Mouse (Mus musculus) cerebellum, postnatal 36 days (tissue): ENCODE data around the gene Cd33.

Experiments used
- DNase-seq, 2 experiments: peaks; one replicate each; pipeline ENCODE4 v3.0.0; 2021 to 2022; ENCODE audit warnings: mixed read lengths in 2 of 2

The Cd33 gene

GRCm38 (mm10) chr7:43512519-43512918, 31.7 kb downstream of the Cd33 start:
- no peak for DNase-seq

- no peak for DNase-seq
Observed at GRCm38 (mm10) chr7:43511707-43512478, 32.3 kb downstream of the Cd33 start.

- peak; percentile 75 to 77 for DNase-seq
Observed at GRCm38 (mm10) chr7:43495343-43496021, 48.7 kb downstream of the Cd33 start.

DNA sequence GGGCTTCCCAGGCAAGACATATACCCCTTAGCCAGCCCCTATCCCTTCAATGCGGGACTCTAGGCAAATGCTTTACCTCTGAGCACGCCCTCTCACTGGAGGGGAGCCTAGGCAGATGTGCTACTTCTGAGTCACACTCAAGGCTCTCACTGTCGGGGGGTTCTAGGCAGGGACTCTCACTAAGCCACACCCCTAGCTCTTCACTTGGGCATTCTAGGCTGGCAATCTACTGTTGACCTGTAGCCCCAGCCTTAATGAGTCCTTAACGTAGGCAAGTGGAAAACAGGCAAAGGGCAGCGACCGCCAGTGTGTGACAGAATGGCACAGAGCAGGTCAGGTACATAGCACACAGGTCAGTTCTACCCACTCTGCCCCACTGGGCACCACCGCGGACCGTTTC, 53.4 kb downstream of the Cd33 start:
- DNase-seq = no peak

- DNase-seq = peak; percentile 79 to 90
Observed at GRCm38 (mm10) chr7:43490182-43490584, 54.0 kb downstream of the Cd33 start.

GRCm38 (mm10) chr7:43489631-43490125, 54.5 kb downstream of the Cd33 start, which contains the start of gene Iglon5:
Gene Iglon5 (minus strand): TSS chr7:43490075.
- DNase-seq = peak; percentile 29 to 45

- peak; percentile 31 to 38 for DNase-seq
Observed at GRCm38 (mm10) chr7:43488646-43489045, 55.6 kb downstream of the Cd33 start.

- DNase-seq = no peak
Observed at GRCm38 (mm10) chr7:43483236-43483635, 61.0 kb downstream of the Cd33 start.

GRCm38 (mm10) chr7:43482090-43482716, 62.0 kb downstream of the Cd33 start:
- peak in 1 of 2 experiments; percentile 38 for DNase-seq

DNA sequence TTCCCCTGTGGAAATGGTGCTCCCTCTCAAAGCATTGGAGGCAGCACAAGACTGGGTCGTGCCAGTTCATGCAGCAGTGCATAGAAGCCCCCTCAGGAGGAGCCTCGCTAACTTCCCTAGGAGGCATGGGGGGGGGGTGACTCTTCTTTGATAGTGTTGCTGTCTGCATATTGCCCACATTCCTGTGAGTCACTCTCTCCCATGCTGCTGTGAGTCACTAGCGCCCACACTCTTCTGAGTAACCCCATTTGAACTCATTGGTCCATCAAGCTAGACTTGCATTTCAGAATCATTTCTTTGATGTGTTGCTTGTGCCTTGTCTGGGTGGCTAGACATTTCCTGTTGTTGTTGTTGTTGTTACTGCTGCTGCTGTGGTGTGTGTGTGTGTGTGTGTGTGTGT, 63.0 kb downstream of the Cd33 start:
- DNase-seq = no peak

GRCm38 (mm10) chr7:43476376-43476775, 67.9 kb downstream of the Cd33 start:
- DNase-seq = no peak

- DNase-seq = peak in 1 of 2 experiments; percentile 36
Observed at GRCm38 (mm10) chr7:43475706-43476105, 68.5 kb downstream of the Cd33 start.
